Mouse (Mus musculus) G1E (cell line): ENCODE data around the gene Slc9a8. TPM values are rescaled to one million over a fixed set of nuclear protein-coding genes. Genes with fewer than 3 reads are reported as not detected.

Source experiments
- ATAC-seq: 2 replicates; pipeline ENCODE4 v1.8.0; 2016; ENCODE audit warnings: mild to moderate bottlenecking; ENCODE audit not compliant: insufficient number of reproducible peaks, poor library complexity, low FRiP score, severe bottlenecking; ENCODE audit errors: extremely low read depth
- DNase-seq: peaks from one replicate; pipeline ENCODE4 v3.0.0; 2012; ENCODE audit warnings: low spot score
- H3K27me3 ChIP-seq: 2 replicates; pipeline ENCODE4 v1.6.1; 2012; ENCODE audit warnings: mild to moderate bottlenecking, low read length, inconsistent platforms; ENCODE audit not compliant: insufficient read depth
- H3K36me3 ChIP-seq: replicated peaks from 2 replicates; pipeline ENCODE3; 2012; ENCODE audit warnings: mild to moderate bottlenecking, inconsistent platforms
- H3K4me1 ChIP-seq: 2 replicates; pipeline ENCODE4 v1.6.1; 2012; ENCODE audit warnings: low read depth, low read length, inconsistent platforms, mixed read lengths; ENCODE audit not compliant: insufficient read depth
- H3K4me3 ChIP-seq: 2 replicates; pipeline ENCODE4 v1.5.1; 2012; ENCODE audit warnings: low read depth, mild to moderate bottlenecking, inconsistent platforms, low read length, moderate library complexity, mixed read lengths
- H3K9me3 ChIP-seq: replicated peaks from 2 replicates; pipeline ENCODE4 v1.6.1; 2012; ENCODE audit warnings: inconsistent platforms
- CTCF ChIP-seq: IDR thresholded peaks from 2 replicates; pipeline ENCODE4 v1.5.1; 2012; ENCODE audit warnings: low read depth, low read length, inconsistent platforms, mixed read lengths
- GATA1 ChIP-seq: IDR thresholded peaks from 2 replicates; pipeline ENCODE4 v1.6.1; 2012; ENCODE audit warnings: borderline replicate concordance, low read length, inconsistent platforms, mixed read lengths
- GATA2 ChIP-seq: IDR thresholded peaks from 2 replicates; pipeline ENCODE4 v1.6.1; 2012; ENCODE audit warnings: low read depth, low read length, inconsistent platforms, borderline replicate concordance
- POLR2AphosphoS5 ChIP-seq: IDR thresholded peaks from 2 replicates; pipeline ENCODE4 v1.6.1; 2012; ENCODE audit warnings: low read depth, low read length, inconsistent platforms; ENCODE audit not compliant: insufficient replicate concordance
- TAL1 ChIP-seq: conservative IDR thresholded peaks from 2 replicates; pipeline ENCODE4 v1.6.1; 2012; ENCODE audit warnings: low read depth, low read length, inconsistent platforms, mixed read lengths
- polyA plus RNA-seq: library from polyadenylated mRNA; stranded (reverse); fragments of >175 nt; gene quantifications from 2 replicates; pipeline ENCODE4 v1.2.3, GENCODE M21; 2012
- total RNA-seq, 2 experiments: library from RNA; stranded (forward) in 1 of 2; stranded (reverse) in 1 of 2; fragments of 200-1000 nt in 1 of 2; fragments of >200 nt in 1 of 2; fragmentation: Nextera tagmentation in 1 of 2; gene quantifications; 2 replicates each; pipeline ENCODE4 v1.2.3; 2014 to 2017

Gene Slc9a8
- total and polyA plus RNA-seq, 3 experiments: 13.2 to 90.4 (median 24.4) TPM

GRCm38 (mm10) chr2:167377697-167378096 is 43.8 kb upstream of the Slc9a8 start:
- no peak for TF ChIP-seq GATA1
- DNase-seq: no peak
- H3K9me3 ChIP-seq: no peaks in the 10 kb centered on the region
- no peak for ATAC-seq
- H3K27me3 ChIP-seq: peaks cover 3% of the 10 kb centered on the region; the same call in 1 of the 2 replicates
- peaks cover 7% of the 10 kb centered on the region for H3K4me1 ChIP-seq
- no peaks in the 10 kb centered on the region for H3K36me3 ChIP-seq
- H3K4me3 ChIP-seq: no peak overlapping the region

- Histone ChIP-seq H3K36me3 (no peaks in the 10 kb centered on the region), H3K4me3 (no peak overlapping the region), H3K4me1 (peaks cover 7% of the 10 kb centered on the region), H3K27me3 (peaks cover 3% of the 10 kb centered on the region; the same call in 1 of the 2 replicates), H3K9me3 (no peaks in the 10 kb centered on the region)
- no peak for TF ChIP-seq GATA2
- no peak for TF ChIP-seq POLR2AphosphoS5
- no peak for TF ChIP-seq TAL1
- TF ChIP-seq CTCF: no peak
- no peak for TF ChIP-seq GATA1
- DNase-seq (no peak), ATAC-seq (no peak)
These were observed 42.5 kb upstream of the Slc9a8 start for GRCm38 (mm10) chr2:167378972-167379371.

- no peak for ATAC-seq
- H3K9me3 ChIP-seq: no peaks in the 10 kb centered on the region
- DNase-seq: no peak
- TF ChIP-seq CTCF (no peak), GATA1 (no peak), GATA2 (no peak), POLR2AphosphoS5 (no peak), TAL1 (no peak)
- H3K36me3 ChIP-seq: no peaks in the 10 kb centered on the region
- H3K4me1 ChIP-seq: peaks cover 2% of the 10 kb centered on the region; the same call in 1 of the 2 replicates
- H3K4me3 ChIP-seq: no peak overlapping the region
- peaks cover 3% of the 10 kb centered on the region; the same call in 1 of the 2 replicates for H3K27me3 ChIP-seq
These were observed 40.8 kb upstream of the Slc9a8 start for GRCm38 (mm10) chr2:167380615-167381285.

GRCm38 (mm10) chr2:167381596-167381995 is 39.9 kb upstream of the Slc9a8 start:
- ATAC-seq: no peak
- peaks cover 3% of the 10 kb centered on the region; the same call in 1 of the 2 replicates for H3K27me3 ChIP-seq

GRCm38 (mm10) chr2:167382389-167382788 is 39.1 kb upstream of the Slc9a8 start:
- Histone ChIP-seq H3K4me1 (no peaks in the 10 kb centered on the region), H3K27me3 (peaks cover 7% of the 10 kb centered on the region; the same call in 1 of the 2 replicates), H3K36me3 (no peaks in the 10 kb centered on the region), H3K4me3 (no peak overlapping the region), H3K9me3 (no peaks in the 10 kb centered on the region)
- ATAC-seq (no peak), DNase-seq (no peak)
- TF ChIP-seq GATA1 (no peak), POLR2AphosphoS5 (no peak), TAL1 (no peak), GATA2 (no peak), CTCF (no peak)

More at GRCm38 (mm10) chr2:167381596-167381995, 39.9 kb upstream of the Slc9a8 start:
- Histone ChIP-seq H3K9me3 (no peaks in the 10 kb centered on the region), H3K4me1 (no peaks in the 10 kb centered on the region), H3K4me3 (no peak overlapping the region), H3K36me3 (no peaks in the 10 kb centered on the region)
- TF ChIP-seq POLR2AphosphoS5 (no peak), GATA2 (no peak), TAL1 (no peak), CTCF (no peak), GATA1 (no peak)
- DNase-seq: no peak

- Histone ChIP-seq H3K4me1 (no peaks in the 10 kb centered on the region), H3K36me3 (no peaks in the 10 kb centered on the region), H3K9me3 (no peaks in the 10 kb centered on the region), H3K27me3 (peaks cover 7% of the 10 kb centered on the region; the same call in 1 of the 2 replicates), H3K4me3 (no peak overlapping the region)
- ATAC-seq (no peak), DNase-seq (no peak)
- no peak for TF ChIP-seq TAL1
- TF ChIP-seq CTCF: no peak
- no peak for TF ChIP-seq POLR2AphosphoS5
- no peak for TF ChIP-seq GATA2
- no peak for TF ChIP-seq GATA1
These were observed 37.8 kb upstream of the Slc9a8 start for GRCm38 (mm10) chr2:167383666-167384083.
